Mouse (Mus musculus): Measurements from ENCODE around the gene Fam72a.

- TF ChIP-seq CTCF (IDR thresholded peaks at IDR 0.05; ENCODE audit: borderline replicate concordance, insufficient read depth, low read length) (no peak), POLR2A (IDR thresholded peaks at IDR 0.05; ENCODE audit: low read depth, low read length) (no peak)
Measured at GRCm38 (mm10) chr1:131486094-131486850, 41.4 kb upstream of the Fam72a start.
